Mouse (Mus musculus): ENCODE data around the gene Isx.

Gene Isx

GRCm38 (mm10) chr8:74872940-74873339 is at the start of gene Isx:
TSS of gene Isx (plus strand) at chr8:74873173.
- no peak for DNase-seq

DNA sequence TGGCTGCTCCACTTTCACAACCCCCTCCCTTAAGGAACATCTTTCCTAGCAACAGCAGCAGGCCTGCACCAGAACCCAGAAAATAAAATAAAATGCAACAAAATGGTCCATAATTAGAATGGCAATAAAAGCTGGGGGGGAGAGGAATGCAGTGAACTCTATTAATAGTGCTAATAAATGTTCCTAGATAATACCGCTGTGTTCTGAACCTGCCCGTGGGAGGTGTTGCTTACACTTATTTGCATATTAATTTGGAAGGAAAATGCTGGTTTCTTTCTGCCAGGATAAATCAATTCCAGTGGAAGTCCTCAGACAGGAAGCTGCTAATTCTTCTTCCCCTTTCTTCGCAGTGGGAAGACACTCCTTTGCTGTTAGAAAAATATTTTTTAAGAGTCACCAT is 45.3 kb upstream of the Isx start:
- no peak for DNase-seq

- DNase-seq: no peak
Measured at GRCm38 (mm10) chr8:74831322-74831721, 41.7 kb upstream of the Isx start.

DNA sequence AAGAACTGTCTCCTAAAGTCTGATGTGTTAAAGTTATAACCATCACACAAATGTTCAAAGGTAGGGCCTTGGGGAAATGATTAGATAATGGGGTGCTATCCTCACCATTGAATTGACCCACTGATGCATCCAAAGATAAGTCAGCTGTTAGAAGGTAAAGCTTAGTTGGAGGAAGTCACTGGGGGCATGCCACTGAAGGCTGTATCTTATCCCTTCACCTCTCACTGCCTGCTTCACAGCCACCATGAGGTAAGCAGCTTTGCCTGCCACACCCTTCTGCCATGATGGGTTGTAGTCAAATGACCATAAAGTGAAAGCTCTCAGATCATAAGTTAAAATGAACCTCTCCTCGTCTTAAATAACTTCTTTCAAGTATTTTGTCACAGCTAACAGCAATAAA is 38.7 kb upstream of the Isx start:
- DNase-seq: no peak

DNA sequence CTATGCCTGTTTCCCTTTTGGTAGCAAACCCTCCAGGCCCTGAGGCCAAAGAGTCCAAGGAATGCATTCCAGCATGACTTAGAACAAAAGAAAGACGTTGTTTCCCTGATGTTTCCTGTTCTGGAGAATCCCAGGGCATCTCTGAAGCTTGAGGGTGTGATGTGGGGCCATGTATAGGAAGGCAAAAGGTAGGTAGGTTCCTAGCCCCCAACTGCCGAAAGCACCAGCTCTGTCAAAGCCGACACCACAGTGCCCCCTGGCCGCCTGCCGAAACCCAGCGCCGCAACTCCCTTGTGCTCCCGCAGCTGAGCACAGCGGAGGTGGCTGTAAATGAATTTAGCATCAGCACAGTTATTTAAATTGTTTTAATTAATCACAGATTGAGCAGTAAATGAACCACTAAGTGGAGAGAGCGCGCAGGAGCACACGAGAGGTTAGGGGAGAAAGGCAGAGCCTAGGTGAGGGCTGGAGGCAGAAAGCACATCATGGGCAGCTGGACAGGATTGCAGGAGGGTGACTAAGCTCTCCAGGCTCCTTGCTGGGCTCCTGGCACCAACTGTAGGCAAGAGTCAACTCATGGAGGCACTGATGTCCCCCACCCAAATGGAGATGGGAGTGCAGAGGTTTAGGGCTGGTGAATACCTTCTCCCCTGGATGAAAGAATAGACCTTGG is 25.5 kb upstream of the Isx start:
- peak; percentile 55 for DNase-seq

- no peak for DNase-seq
Measured at GRCm38 (mm10) chr8:74848707-74849106, 24.3 kb upstream of the Isx start.

DNA sequence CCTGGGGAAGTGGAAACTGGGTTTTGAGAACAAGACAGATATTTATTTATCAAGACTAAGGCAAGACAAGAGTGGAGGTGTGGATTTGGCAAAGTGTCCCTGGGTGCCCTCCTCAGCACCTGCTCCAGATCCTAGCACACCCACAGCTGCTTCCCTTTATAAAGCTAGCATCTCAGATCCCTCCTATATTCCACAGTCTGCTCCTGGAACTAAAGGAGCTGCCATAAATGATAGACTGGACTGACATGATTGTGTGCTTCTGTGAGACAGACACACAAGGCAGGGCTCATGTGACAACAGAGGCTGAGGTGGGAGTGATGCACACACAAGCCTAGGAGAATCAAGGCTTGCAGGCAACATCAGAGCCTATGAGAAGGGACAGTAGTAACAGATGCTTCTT is 22.0 kb upstream of the Isx start:
- DNase-seq: no peak

DNA sequence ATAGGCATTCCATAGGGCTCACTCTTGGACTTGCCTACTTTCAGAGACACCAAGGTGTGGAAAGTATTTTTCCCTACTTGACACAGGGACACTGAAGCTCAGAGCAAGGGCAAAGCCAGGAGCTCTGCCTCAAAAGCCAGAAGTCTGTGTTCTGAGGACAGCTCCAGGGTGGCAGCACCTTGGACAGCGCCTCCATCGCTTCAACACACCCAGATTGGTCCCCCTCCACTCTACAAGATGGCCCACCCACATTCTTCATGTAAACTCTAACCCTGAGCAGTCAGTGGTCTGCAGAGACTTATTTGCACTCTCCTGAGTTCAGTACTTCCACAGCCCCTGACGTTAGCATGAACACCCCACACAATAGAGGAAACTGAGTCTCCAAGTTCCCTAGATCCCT is 21.1 kb upstream of the Isx start:
- DNase-seq: peak; percentile 76

DNA sequence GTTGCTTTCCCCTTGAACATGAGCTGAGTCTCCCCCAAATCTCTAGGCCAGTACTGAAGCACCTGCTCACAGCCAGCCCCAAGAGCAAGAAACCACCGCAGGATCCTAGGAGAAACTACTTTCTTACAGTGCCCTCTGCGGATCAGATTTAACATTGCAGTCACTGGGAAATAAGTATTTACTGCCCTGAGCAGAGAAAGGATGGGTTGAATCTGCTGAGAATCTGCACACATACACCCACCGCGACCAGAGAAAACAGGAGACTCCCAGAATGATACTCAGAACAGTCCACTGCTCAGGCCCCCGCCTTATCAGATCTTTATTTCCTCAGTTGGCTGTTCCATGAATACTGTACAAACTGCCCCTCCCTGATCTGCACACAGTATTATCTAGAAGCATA is 19.5 kb upstream of the Isx start:
- DNase-seq: peak; percentile 69

DNA sequence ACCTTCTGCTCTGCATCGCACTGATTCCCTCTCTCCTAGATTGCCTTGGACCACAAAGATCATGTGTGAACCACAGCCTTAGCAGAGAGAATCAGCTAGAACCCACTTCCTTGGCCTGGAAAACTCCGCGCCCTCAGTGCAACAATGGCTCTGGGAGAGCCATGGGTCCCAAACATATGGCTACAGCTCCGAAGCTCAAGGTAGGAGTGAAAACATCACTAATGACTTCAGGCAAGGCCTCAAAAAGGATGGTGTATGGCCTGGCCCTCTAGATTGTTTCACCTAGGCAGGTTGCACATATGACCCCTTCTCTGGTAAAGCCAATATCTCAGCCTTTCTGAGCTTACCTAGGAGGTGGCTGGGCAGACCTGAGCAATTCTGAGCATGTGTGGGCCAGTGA is 18.2 kb upstream of the Isx start:
- no peak for DNase-seq

DNA sequence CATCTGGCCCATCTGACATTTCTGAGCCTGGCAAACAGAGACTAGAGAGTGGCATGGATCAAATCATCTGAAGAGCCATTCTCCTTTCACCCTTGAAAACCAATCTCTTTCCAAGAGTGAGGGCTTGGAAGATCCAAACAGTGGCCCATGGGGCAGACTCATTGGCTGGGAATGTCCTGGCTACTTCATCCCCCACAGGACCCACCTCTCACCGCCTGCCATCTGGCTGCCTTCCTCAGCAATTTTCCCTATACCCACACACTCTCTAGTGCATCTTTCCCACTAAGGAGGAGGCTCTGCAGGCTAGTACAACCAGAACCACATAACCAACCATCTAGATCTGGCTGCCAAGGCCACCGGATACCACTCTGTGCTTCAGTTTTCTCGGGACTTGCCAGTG is 17.6 kb upstream of the Isx start:
- no peak for DNase-seq

DNA sequence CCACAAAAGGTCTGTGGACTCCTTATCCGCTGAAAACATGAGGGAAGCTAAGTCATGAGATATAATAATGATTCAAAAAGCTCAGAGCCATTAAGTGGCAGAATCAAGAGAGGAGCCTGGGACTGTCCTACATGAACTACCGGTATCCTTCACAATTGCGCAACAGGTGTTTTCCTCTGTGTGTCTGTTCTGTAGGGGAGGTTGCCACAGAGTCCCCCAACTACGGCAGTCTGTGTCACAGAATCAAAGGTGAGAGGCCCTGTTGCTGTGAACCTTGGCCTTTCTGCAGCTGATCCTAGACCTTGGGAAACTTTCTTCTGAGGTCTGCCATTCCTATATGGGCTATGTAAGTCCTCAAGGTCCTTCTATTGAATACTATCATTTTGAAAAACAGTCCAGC is 13.7 kb upstream of the Isx start:
- DNase-seq: no peak

GRCm38 (mm10) chr8:74860449-74860848 is 12.5 kb upstream of the Isx start:
- peak; percentile 13 for DNase-seq

DNA sequence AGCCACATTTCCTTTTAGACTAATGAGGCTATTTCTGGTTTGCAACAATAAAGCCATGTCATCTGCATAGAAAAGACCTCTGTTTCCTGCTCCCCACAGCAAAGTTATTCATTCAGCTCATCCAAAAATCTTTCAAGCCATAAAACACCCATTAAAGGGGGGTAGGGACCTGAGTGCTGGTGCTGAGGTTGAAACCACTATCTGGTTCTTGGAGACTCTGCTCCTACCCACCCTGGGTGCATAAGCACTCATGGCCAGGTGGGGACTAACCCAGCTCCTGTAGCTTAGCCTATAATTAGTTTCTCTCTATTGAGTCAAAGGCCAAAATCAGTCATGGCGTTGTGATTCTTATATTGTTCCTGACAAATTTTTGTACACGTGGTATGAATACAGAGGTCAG is 10.4 kb upstream of the Isx start:
- no peak for DNase-seq

- DNase-seq: no peak
Measured at GRCm38 (mm10) chr8:74870346-74870949, 2.5 kb upstream of the Isx start.

DNA sequence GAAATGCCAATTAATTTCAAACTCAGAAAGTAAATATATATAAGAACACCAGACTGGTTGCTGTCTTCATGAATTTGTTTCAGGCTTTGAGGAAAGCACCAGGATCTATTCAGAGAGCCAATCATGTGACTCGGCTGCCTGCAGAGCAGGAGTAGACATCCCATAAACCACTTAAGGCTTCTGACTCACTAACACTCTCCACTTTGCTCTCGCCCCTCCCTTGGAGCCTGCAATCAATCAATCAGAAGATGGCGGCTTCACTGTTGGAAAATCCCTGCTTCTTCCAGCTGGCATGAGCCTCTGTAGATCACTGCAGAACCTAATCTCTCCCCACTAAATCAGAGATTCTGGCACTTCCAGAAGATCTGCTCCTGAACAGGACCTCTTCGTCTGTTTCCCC is 1.3 kb upstream of the Isx start:
- peak; percentile 8 for DNase-seq

DNA sequence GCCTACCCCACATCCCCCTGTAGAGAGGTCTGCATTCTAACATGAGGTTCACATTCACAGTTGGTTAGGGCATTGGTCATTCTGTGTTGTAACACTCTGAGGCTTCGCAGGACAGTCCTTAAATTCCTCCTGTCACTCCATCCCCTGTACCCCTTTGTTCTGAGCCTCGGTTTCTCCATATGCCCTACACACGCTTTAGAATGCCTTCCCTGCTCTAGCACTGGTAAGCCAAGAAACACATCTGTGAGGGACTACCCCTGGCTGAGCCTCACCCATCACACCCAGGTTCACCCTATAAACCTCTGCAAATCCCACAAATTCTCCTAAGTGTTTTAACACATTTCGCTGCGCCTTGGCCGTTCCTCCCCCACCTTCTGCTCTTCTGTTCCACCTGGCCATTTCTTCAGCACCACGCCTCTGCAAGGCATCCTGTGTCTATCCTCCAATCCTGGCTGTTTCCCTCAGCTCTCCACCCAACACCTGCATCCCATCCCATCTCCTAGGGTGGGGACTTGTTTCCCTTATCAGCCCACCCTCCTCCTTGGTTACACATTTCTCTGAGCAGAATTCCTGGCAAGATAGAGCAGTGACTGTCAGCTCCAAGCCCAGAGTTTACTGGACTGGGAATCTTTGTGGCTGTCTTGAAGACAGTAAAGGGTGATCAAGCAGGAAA is 686 bp upstream of the Isx start:
- no peak for DNase-seq

- no peak for DNase-seq
Measured at GRCm38 (mm10) chr8:74874565-74874964, 1.6 kb downstream of the Isx start.

DNA sequence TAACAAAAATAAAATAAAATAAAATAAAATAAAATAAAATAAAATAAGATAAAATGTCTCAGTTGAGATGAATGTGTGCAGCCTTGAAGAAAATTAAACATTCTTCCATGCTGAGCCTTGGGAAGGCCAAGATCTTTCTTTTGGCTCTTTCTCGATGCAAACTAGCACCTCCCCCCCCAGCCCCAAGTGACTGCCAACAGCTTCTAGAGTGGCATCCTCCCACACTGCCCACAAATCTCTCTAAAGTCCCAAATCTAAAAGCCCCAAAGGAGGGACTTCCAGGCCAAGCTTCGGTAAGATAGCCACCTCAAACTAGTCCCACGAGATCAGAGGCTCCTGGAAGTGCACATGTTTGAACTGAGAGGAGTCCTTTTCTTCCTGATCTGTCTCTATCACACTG is 5.7 kb downstream of the Isx start:
- no peak for DNase-seq

GRCm38 (mm10) chr8:74888763-74889162 is 15.8 kb downstream of the Isx start:
- no peak for DNase-seq

DNA sequence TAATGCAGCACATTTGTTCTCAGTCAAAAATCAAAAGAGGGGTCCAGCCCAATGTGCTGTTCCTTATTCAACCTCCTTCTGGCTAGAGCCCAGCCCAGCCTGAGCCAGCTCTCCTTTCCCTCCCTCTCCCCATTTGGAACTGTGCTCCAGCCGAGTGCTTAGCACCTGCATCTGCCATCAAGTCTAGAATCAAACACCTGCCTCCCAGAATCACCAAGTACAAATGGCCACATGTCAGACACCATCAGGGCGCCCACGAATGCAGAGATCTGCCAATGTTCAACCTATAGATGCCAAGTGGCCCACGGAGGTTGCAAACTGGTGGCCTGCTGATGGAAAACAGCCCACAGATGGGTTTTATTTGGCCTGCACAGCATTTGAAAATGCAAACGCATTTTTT is 18.1 kb downstream of the Isx start:
- no peak for DNase-seq

DNA sequence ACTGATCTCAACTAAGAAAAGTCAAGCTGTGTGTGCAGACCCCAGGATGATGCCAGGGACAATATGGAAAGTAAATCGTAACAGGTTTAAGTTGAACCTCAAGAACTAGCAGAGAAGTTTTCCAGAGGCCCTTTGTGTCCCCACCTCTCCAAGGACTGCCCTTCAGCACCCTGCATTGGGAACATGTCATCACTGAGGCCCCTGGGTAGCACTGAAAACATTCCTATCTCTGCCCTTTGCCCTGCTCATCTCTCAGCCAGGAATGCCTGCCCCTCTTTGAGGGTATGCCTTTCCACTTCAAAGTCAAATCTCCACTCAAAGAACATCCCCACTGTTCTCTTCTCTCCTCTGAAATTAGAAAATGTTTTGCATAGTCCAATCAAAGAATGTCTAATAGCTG is 23.3 kb downstream of the Isx start:
- DNase-seq: no peak

DNA sequence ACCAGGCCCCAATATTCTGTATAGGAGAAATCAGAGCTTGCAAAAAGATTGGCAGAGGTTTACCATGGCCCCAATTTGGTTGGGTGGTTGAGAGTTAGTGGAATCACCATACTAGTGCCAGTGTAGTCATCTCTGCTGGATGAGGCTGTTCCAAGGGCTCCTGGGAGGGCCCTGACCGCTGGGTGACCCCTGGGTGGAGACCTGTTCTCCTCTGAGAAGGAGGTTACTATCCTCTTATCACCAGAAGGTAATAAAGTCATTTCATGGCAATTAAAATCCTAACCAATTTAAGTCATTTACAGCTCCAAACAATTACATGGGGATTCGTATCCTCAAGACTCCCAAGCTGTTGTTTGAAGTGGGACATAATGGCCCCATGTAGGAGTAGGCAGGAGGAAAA is 24.3 kb downstream of the Isx start:
- DNase-seq: no peak

DNA sequence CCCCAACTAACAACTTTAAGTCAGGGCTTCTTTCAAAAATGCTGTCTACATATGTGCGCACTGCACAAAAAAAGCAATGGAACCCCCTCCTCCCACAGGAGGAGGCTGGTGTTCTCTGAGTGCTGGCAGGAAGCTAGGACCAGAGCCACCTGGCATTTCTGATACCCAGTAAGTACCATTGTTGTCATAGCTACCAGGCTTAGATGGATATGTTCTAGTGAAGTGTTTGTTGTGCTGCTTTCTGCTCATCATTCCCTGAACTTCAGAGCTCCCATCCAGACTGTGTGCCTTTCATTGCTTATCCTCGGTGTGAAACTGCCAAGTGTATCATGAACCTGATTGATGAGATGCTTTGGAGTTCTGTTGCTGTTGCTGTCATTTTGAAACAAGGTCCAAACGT is 26.8 kb downstream of the Isx start:
- DNase-seq: no peak

- DNase-seq: no peak
Measured at GRCm38 (mm10) chr8:74901765-74902164, 28.8 kb downstream of the Isx start.
